ENCODE assay signal across 7 mouse cellular contexts in genomic region chr13:104799566-104800182, GRCm38 (mm10).
"Had no signal": no experiment of that assay in that cellular context is flagged by ENCODE, and none has a peak within 500 bp of the region (broad histone marks: within the 10 kb centered on the region; RNA-seq: fewer than 3 reads in every experiment).

No protein-coding gene starts in this region.

- DNase-seq: kidney, adult 8-10 months; left cerebral cortex, postnatal 4 days; right cerebral cortex, postnatal 14 days had no signal

- H3K4me2 ChIP-seq: limb, embryonic 13.5 days; liver, embryonic 15.5 days; lung, embryonic 15.5 days; midbrain, embryonic 12.5 days had no signal

- H3K27ac ChIP-seq: limb, embryonic 13.5 days; liver, embryonic 15.5 days; lung, embryonic 15.5 days; midbrain, embryonic 12.5 days had no signal

- H3K4me1 ChIP-seq: limb, embryonic 13.5 days; liver, embryonic 15.5 days; lung, embryonic 15.5 days; midbrain, embryonic 12.5 days had no signal

- H3K9ac ChIP-seq: limb, embryonic 13.5 days; liver, embryonic 15.5 days; lung, embryonic 15.5 days; midbrain, embryonic 12.5 days had no signal

- H3K27me3 ChIP-seq: limb, embryonic 13.5 days; liver, embryonic 15.5 days; lung, embryonic 15.5 days; midbrain, embryonic 12.5 days had no signal

- H3K4me3 ChIP-seq: limb, embryonic 13.5 days; liver, embryonic 15.5 days; lung, embryonic 15.5 days; midbrain, embryonic 12.5 days had no signal

- H3K9me3 ChIP-seq: limb, embryonic 13.5 days; liver, embryonic 15.5 days; lung, embryonic 15.5 days; midbrain, embryonic 12.5 days had no signal
